Mouse (Mus musculus) right cerebral cortex, postnatal 36 days (tissue): ENCODE measurements around the gene Nat8f4.
A peak's percentile ranks its signal among the peaks of the same experiment; 100 is the strongest.
"Not testable (repeated sequence)": the region's sequence is repeated elsewhere in the genome, so short reads cannot be mapped to it uniquely, and the experiment has no call there.

ENCODE experiments used
- DNase-seq, 2 experiments: peaks; one replicate each; pipeline ENCODE4 v3.0.0; 2022; ENCODE audit warnings: low spot score in 2 of 2, mixed read lengths in 1 of 2

Gene Nat8f4

GRCm38 (mm10) chr6:85904642-85905061 is at the start of gene Nat8f4:
Nat8f4 (minus strand) TSS chr6:85904884.
- peak; percentile 68 to 76 for DNase-seq

GRCm38 (mm10) chr6:85948549-85948948 is 43.9 kb upstream of the Nat8f4 start:
- no peak for DNase-seq

DNA sequence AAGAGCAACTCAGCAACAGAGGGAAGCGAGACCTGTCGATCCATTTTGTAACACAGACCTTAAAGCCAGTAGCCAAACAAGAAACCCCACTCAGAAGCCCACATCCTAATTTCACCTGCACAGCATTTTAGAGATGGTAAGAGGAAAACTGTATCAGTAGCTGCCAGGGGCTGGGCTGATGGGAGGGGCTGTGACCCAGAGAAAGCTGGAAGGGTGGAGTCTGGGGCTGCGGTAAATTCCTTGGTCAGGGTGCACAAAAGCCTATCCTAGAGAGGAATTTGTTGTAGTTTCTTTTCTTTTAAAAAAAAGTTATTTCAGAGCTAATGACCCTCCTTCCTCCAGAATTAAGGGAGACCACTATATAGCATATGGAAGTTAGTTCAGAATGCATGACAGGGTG is 37.8 kb upstream of the Nat8f4 start:
- no peak for DNase-seq

- DNase-seq, result no peak
Observed at GRCm38 (mm10) chr6:85938701-85939100, 34.0 kb upstream of the Nat8f4 start.

DNA sequence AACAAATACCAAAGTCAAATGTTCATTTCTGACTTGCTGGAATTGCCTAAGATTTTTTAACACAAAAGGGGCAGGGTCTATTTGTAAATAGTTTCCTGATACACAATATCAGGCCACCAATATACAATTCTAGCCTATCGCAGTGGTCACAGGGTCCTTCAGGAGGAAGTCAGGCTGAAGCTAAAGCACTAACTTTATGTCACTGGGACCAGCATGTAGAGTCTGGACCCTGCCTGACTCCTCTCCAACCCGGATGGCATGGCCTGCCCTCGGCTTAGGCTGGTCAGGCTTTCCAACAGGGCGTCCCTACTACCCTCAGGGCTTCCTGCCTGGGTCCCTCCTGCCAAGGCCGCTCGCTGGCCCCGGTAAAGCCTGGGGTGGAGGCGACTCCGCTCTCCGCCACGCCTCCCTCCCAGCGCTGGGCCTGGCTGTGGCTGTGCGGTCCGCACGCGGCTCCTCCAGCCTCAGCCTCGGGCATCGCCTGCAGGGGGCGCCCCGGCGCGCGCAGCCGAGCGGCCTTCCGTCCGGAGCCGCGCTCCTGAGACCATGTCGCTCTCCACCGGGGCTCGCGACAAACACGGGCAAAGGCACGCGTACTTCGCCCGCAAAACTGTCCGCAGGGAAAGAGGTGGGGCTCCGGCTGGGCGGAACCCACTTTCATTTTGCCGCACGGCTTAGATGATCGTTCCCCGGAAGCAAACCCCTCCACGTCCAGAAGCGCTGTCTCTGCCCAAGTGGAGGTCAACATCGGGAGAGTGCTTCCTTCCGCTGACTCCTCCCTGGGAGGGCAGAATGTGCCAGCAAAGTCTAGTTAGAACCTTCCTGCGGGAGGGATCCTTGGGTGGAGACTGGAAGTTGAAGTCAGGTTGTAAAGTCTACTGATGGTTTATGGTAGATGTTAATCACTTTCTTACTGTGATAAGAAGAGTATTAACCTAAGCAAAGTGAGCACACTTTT is 32.1 kb upstream of the Nat8f4 start:
- DNase-seq, result peak; percentile 74

- no peak for DNase-seq
Observed at GRCm38 (mm10) chr6:85935646-85936045, 31.0 kb upstream of the Nat8f4 start.

- no peak for DNase-seq
Observed at GRCm38 (mm10) chr6:85934047-85934446, 29.4 kb upstream of the Nat8f4 start.

DNA sequence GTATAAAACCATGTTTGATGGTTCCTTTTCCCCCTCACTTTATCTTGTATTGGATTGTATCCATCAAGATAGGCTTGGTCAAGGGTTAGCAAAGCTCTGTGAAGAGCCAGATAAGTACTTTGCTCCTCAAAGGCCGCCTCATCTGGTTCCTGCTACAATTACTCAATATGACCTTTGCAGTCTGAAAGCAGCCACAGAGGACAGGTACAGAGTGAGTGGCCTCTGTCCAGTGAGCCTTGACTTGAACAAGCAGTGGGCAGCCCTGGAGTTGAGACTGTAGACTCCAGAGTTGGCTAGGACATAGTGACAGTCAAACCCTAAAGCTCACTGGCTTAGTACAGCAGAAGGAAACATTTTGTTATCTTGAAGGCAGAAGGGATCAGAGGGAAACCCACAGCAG is 24.6 kb upstream of the Nat8f4 start:
- no peak for DNase-seq

GRCm38 (mm10) chr6:85927476-85928464 is 23.1 kb upstream of the Nat8f4 start:
- no peak for DNase-seq

- DNase-seq, result no peak
Observed at GRCm38 (mm10) chr6:85926709-85927108, 22.0 kb upstream of the Nat8f4 start.

GRCm38 (mm10) chr6:85923643-85924042 is 19.0 kb upstream of the Nat8f4 start:
- no peak for DNase-seq

DNA sequence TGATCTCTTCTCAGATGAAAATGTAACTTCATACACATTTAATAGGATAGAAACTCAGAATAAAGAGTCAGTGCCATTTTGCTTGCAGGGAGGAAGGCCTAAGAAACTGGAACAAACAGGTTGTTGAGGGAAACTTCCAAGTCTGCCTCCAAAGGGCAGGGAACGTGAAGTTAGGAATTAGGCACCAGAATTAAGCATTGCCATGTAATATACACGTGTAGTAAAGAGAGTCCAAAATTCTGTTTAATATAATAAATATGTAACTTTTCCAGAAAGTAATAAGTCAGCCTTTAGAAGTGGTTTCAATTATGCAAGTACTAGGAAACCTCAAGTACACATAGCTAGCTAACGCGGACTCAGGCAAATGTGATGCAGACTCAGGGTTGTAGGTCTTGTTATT is 14.7 kb upstream of the Nat8f4 start:
- no peak for DNase-seq

DNA sequence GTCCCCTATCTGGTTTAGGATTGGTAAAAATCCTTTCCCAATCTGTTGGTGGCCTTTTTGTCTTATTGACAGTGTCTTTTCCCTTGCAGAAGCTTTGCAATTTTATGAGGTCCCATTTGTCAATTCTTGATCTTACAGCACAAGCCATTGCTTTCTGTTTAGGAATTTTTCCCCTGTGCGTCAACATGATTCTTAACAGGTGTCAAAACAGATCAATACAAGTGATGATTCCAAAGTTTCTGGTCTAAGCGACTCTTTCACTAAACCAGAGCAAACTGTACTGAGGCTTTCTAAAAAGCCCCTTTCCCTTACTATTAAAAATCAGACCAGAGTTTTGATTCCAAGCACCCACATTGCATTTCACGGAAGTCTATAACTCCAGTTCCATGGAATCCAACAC is 13.7 kb upstream of the Nat8f4 start:
- DNase-seq, result not testable (repeated sequence)

GRCm38 (mm10) chr6:85916596-85916995 is 11.9 kb upstream of the Nat8f4 start:
- DNase-seq, result no peak

DNA sequence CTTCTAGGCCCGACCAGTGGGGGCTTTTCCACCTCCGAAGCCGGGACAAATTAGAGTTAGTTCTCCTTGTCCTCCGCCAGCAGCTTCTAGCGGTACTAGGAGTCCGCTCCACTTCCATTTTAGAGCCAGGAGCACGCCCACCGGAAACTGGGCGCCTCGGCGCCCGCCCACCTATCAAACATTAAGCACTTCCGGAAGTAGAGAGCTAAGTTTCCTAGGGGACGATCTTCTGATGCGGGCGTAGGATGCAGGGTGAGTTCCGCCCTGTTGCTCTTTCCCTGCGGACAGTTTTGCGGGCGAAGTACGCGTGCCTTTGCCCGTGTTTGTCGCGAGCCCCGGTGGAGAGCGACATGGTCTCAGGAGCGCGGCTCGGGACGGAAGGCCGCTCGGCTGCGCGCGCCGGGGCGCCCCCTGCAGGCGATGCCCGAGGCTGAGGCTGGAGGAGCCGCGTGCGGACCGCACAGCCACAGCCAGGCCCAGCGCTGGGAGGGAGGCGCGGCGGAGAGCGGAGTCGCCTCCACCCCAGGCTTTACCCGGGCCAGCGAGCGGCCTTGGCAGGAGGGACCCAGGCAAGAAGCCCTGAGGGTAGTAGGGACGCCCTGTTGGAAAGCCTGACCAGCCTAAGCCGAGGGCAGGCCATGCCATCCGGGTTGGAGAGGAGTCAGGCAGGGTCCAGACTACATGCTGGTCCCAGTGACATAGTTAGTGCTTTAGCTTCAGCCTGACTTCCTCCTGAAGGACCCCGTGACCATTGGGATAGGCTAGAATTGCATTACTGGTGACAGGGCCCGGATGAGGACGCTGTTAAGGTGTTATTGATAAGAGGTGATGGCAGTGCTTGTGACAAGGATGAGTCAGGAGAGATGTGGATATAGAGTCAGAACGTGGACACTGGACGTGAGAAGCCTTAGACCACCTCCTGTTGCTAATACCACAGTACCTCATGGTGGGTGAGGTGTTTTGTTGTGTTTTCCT is 11.1 kb upstream of the Nat8f4 start, which contains the start of gene Nat8f1:
Gene Nat8f1 (minus strand): TSS at position 149 of the 975 bp plus-strand sequence.
- peak; percentile 87 to 88 for DNase-seq

- DNase-seq, result no peak
Observed at GRCm38 (mm10) chr6:85915141-85915538, 10.5 kb upstream of the Nat8f4 start.

DNA sequence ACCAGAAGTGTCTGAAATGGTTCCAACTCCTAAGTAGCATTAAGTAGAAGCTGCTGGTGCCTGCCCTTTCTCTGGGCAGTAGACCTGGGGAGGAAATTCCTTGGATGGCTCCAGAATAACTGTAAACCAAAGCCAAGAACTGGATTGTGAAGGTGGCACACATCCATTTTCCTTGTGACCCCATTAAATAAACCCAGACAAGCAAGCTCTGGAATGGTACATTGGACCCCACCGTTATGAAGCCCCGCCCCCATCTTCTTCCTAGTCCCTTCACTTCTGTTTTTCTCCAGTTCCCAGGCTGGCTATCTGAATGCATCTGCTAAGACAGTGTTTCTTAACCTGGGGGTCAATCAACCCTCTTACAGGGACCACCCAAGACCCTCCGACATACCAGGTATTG is 6.9 kb upstream of the Nat8f4 start, which contains the start of gene Tprkb:
Gene Tprkb (plus strand): TSS at position 279 of the 400 bp plus-strand sequence.
- DNase-seq, result no peak

GRCm38 (mm10) chr6:85909704-85910103 is 5.0 kb upstream of the Nat8f4 start:
- no peak for DNase-seq

DNA sequence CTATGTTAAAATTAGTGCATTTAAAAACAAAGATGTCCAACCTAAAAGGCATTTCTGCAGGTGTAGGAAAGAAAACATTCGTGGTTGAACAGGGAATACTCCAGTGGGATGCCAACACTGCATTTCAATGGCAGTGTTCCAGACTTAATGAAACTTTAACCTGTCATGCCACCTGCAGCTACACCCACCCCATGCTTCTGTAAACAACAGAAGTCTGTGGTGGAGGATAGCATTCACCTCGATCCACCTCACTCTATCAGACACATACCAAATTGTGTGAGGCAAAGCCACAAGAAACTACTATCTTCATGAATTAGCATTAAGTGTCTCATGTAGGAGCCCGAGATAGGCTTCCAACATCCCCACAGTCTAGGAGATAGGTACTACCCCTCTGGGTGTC is 3.7 kb upstream of the Nat8f4 start:
- DNase-seq, result no peak

- peak; percentile 62 to 65 for DNase-seq
Observed at GRCm38 (mm10) chr6:85906911-85907351, 2.2 kb upstream of the Nat8f4 start.

DNA sequence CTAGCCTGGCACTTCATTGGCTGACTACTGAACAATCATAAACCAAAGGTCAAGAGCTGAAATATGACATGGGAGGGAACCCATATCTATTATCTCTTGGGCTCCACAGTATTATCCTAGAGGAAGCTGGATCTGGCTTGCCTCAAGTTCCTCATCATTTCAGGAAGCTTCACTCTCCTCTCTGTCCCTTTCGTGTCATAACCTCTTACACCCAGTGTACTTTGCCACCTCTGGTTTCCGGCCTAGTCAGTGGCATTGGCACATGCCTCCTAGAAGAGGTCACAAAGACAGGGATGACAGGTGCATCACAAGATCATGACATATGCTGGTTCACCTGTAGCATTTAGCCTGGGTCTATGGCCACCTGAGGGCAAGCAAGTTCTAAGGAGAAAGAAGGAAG is 2.4 kb downstream of the Nat8f4 start:
- no peak for DNase-seq
